In the genomic region with DNA sequence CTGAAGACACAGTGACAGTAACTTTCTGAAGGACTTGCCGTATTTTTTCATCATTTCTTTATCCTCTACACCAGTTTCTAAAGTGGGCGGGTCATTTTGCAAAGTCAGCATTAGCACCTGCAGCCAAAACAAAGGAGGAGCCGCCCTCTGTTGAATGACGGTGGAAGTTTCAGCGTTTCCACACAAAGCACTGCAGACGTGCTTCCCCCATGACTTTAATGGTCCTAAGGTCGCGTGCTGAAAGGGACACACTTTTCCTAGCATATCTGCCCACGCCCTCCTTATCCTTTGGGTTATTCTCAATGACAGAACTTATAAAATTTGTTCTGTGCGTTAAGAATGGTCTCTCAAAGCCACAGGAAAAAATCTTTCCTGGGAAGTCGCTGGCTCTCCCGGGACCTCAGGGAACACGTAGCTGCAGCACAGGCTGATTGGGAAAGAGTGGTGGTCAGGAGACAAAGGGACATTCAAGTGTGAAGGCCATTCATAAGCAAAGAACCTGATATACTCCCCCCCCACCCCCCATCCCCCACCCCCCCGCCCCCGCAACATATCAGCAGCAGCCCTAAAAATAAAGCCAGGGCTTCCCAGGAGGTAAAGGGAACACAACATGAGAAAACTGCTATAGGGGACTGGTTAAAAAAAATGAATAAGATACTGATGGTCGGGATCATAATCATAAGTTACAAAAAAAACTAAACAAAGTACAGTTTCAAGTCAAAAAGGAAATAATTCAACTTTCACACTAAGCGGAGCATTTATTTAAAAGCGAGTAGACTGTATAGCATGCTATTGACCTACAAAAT, we compare ENCODE assay signal across 9 mouse cellular contexts.
DNase-seq lines count a peak whose midpoint lies in the region; ATAC-seq lines count a peak whose summit lies in the region.
"Had no signal": no experiment of that assay in that cellular context is flagged by ENCODE, and none has a peak within 500 bp of the region (broad histone marks: within the 10 kb centered on the region; RNA-seq: fewer than 3 reads in every experiment).

No protein-coding gene starts in this region.

- H3K4me3 ChIP-seq in lung, embryonic 15.5 days, result no peak overlapping the region
- H3K4me3 ChIP-seq in forebrain, embryonic 16.5 days (replicated peaks; ENCODE audit: low read length), result 0 out of 2 replicates have a peak overlapping the region, but pooled peaks have one; percentile 19
- H3K4me3 ChIP-seq in liver, embryonic 15.5 days (replicated peaks), result no peak overlapping the region
- H3K4me3 ChIP-seq: megakaryocyte, embryonic 14.5 days had no signal

- H3K9me3 ChIP-seq in lung, embryonic 15.5 days, result no peaks in the 10 kb centered on the region
- no peaks in the 10 kb centered on the region for H3K9me3 ChIP-seq in forebrain, embryonic 16.5 days (ENCODE audit: control insufficient read depth, low read length)
- H3K9me3 ChIP-seq in liver, embryonic 15.5 days (replicated peaks), result no peaks in the 10 kb centered on the region
- H3K9me3 ChIP-seq: megakaryocyte, embryonic 14.5 days had no signal

- no peak for ATAC-seq in lung, embryonic 15.5 days (ENCODE audit: borderline replicate concordance, extremely low read depth, low FRiP score, low TSS enrichment)
- ATAC-seq in forebrain, embryonic 16.5 days, result no peak
- no peak for ATAC-seq in liver, embryonic 15.5 days (ENCODE audit: insufficient read depth)

- 0 out of 2 replicates have a peak, but pooled peaks cover 4% of the 10 kb centered on the region for H3K4me1 ChIP-seq in lung, embryonic 15.5 days
- H3K4me1 ChIP-seq in forebrain, embryonic 16.5 days (replicated peaks; ENCODE audit: control insufficient read depth, insufficient read depth, low read length), result peaks cover 28% of the 10 kb centered on the region
- no peaks in the 10 kb centered on the region for H3K4me1 ChIP-seq in liver, embryonic 15.5 days (replicated peaks)
- H3K4me1 ChIP-seq: megakaryocyte, embryonic 14.5 days had no signal

- no peak overlapping the region for H3K9ac ChIP-seq in lung, embryonic 15.5 days
- no peak overlapping the region; the same call in 1 of the 2 replicates for H3K9ac ChIP-seq in forebrain, embryonic 16.5 days (replicated peaks; ENCODE audit: low read depth, low read length)
- no peak overlapping the region for H3K9ac ChIP-seq in liver, embryonic 15.5 days

- no peak for DNase-seq in lung, postnatal 10 days
- peak; percentile 23 to 47 for DNase-seq in thymus, postnatal 10 days (ENCODE audit: low spot score in 2 of 2)
- no peak for DNase-seq in adrenal gland, adult 2 months
- DNase-seq in right cerebral cortex, postnatal 10 days (ENCODE audit: low spot score in 2 of 2), result no peak
- DNase-seq in cerebellum, adult 18-20 months, result no peak

- H3K27ac ChIP-seq in lung, embryonic 15.5 days, result no peak overlapping the region
- no peak overlapping the region for H3K27ac ChIP-seq in forebrain, embryonic 16.5 days (ENCODE audit: low read length)
- H3K27ac ChIP-seq in liver, embryonic 15.5 days (replicated peaks), result no peak overlapping the region

- no peaks in the 10 kb centered on the region for H3K27me3 ChIP-seq in lung, embryonic 15.5 days
- no peaks in the 10 kb centered on the region for H3K27me3 ChIP-seq in forebrain, embryonic 16.5 days (replicated peaks; ENCODE audit: control insufficient read depth, insufficient read depth, low read length)
- no peaks in the 10 kb centered on the region; the same call in 1 of the 2 replicates for H3K27me3 ChIP-seq in liver, embryonic 15.5 days
- H3K27me3 ChIP-seq: megakaryocyte, embryonic 14.5 days had no signal

- H3K36me3 ChIP-seq in lung, embryonic 15.5 days, result no peaks in the 10 kb centered on the region
- no peaks in the 10 kb centered on the region for H3K36me3 ChIP-seq in forebrain, embryonic 16.5 days (ENCODE audit: control insufficient read depth, insufficient read depth)
- no peaks in the 10 kb centered on the region for H3K36me3 ChIP-seq in liver, embryonic 15.5 days (replicated peaks)

- 32% methylated on average over 18 of the region's 18 CpGs for WGBS in lung, embryonic 15.5 days
- 3% methylated on average over 18 of the region's 18 CpGs for WGBS in forebrain, embryonic 16.5 days
- WGBS in liver, embryonic 15.5 days (ENCODE audit: insufficient replicate concordance), result 15% methylated on average over 18 of the region's 18 CpGs

- H3K4me2 ChIP-seq in lung, embryonic 15.5 days, result peak overlapping the region; percentile 20; the same call in 1 of the 2 replicates
- peak overlapping the region; percentile 43 for H3K4me2 ChIP-seq in forebrain, embryonic 16.5 days (ENCODE audit: low read length)
- H3K4me2 ChIP-seq in liver, embryonic 15.5 days, result peak overlapping the region; percentile 23; the same call in 1 of the 2 replicates

Comparison
In these comparisons a context has a peak if more than half of its experiments do, and no peak if none do; other contexts are left out.
1. DNase-seq: peak in thymus, postnatal 10 days (2 of 2); none in lung, postnatal 10 days (single experiment), adrenal gland, adult 2 months (single experiment), right cerebral cortex, postnatal 10 days (0 of 2) and cerebellum, adult 18-20 months (0 of 2).
2. Peak in every context shown above with its lines, with median percentiles within 50 percentile points of each other: H3K4me2 ChIP-seq.